Mouse (Mus musculus): ENCODE data around the gene 2310007B03Rik. TPM values are rescaled to one million over a fixed set of nuclear protein-coding genes. Genes with fewer than 3 reads are reported as not detected.
"Not testable (repeated sequence)": the region's sequence is repeated elsewhere in the genome, so short reads cannot be mapped to it uniquely, and the experiment has no call there.

Gene 2310007B03Rik
- 0.14 and 0.32 TPM in 2 replicates for polyA plus RNA-seq (2015; fragmentation: Nextera tagmentation; extraction: Ambion mirVana)

DNA sequence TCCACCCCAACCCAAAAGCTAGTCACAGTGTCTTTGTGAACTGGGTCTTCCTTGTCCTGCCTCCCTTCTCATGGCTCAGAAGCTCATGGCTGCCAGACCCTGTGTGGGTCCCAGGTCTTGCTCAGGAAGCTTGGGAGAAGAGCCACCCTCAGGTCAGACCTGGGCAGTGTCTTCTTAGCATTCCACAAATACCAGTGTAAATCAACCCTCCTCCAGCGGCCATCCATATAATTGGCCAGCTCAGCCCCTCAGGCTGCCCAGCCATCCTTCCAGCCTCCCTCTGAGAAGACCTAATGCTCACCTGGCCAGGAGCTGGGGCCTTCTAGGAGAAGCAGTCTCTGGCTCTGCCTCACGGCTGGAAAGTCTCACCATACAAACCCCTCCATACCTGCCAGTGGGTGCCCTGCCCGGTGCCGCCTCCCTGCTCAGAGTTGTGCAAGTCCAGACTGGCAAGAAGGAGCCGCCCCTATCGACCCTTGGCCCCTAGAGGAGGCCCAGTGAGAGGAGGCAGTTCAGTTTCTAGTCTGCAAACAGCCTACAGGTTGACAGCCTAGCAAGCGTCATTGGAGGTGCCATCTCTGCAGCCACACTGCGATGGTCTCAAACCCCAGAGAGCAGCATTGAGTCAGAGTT lies at the start of gene 2310007B03Rik:
TSS of gene 2310007B03Rik (minus strand) at position 448 of the 633 bp plus-strand sequence.
- Histone ChIP-seq H3K27me3 (replicated peaks) (no peaks in the 10 kb centered on the region), H3K36me3 (replicated peaks) (no peaks in the 10 kb centered on the region), H3K9ac (no peak within 1 kb of the TSS), H3K27ac (no peak within 1 kb of the TSS), H3K4me3 (no peak within 1 kb of the TSS), H3K9me3 (no peaks in the 10 kb centered on the region), H3K4me2 (no peak within 1 kb of the TSS), H3K4me1 (no peaks in the 10 kb centered on the region)
- no peak for ATAC-seq (replicated peaks)
- 82% methylated on average over 8 of the region's 8 CpGs for WGBS

DNA sequence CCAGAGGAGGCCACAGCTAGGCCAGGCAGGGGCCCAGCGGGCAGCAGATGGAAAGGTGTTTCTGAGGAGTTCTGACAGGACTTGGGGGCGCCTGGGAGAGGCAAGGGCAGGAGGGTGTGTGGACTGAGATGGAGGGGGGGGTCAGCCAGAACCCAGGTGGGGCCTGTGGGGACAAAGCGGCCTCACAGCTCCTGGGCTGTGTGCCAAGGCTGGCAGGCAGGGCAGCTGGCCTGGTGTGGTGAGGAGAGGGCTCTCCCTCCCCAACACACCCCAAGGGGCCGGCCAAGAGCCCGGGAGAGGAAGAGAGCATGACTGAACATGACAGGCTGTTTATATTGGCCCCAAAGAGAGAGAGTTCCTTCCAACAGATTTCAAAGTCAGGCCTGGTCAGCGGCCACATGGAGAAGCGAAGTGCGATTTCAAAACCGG lies 49.5 kb upstream of the 2310007B03Rik start:
- ATAC-seq (replicated peaks) = peak; percentile 82
- no peak overlapping the region for H3K4me3 ChIP-seq
- H3K4me1 ChIP-seq = peaks cover 17% of the 10 kb centered on the region
- no peaks in the 10 kb centered on the region for H3K9me3 ChIP-seq
- no peaks in the 10 kb centered on the region for H3K27me3 ChIP-seq (replicated peaks)
- H3K4me2 ChIP-seq = no peak overlapping the region
- peak overlapping the region; percentile 24; the same call in 1 of the 2 replicates for H3K27ac ChIP-seq
- no peak overlapping the region for H3K9ac ChIP-seq
- no peaks in the 10 kb centered on the region for H3K36me3 ChIP-seq (replicated peaks)
- WGBS = 37% methylated on average over 9 of the region's 9 CpGs

GRCm38 (mm10) chr1:93207536-93208064 lies 46.9 kb upstream of the 2310007B03Rik start:
- no peaks in the 10 kb centered on the region for H3K36me3 ChIP-seq (replicated peaks)
- H3K9me3 ChIP-seq = no peaks in the 10 kb centered on the region
- WGBS = 92% methylated on average over 4 of the region's 4 CpGs
- no peak overlapping the region for H3K9ac ChIP-seq
- H3K4me2 ChIP-seq = no peak overlapping the region
- no peak for ATAC-seq (replicated peaks)
- H3K27me3 ChIP-seq (replicated peaks) = no peaks in the 10 kb centered on the region
- H3K4me1 ChIP-seq = peaks cover 17% of the 10 kb centered on the region
- H3K27ac ChIP-seq = no peak overlapping the region
- H3K4me3 ChIP-seq = no peak overlapping the region

DNA sequence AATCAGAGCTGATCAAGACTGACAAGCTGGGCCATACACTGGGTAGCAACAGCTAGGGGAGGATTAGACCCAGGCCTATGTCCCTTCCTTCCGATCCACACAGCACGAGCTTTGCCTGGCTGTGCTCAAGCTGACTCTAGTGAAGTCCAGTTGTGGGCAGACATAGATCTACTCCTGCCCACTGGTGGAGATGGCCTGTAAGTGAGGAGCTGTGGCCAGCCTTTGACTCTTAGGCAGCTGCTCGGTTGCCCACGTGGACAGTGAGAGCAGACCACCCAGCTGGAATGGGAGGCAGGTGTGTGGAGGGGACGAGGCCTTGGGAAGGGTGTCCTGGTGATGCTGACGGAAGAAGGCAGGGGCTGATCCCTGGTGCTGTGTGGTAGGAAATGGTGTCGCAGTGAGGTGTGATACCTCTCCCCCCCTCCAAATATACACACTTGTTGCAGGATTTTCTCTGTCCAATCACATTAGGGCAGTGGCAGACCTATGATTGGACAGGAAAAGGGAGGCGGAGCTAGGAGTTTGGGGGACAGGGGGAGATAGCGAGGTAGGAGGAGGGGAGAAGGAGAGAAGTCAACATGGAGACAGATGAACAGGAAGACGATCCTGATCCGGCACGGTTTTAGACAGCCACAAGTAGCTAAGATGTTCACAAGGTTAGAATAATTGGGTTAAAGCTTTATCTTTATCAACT lies 45.7 kb upstream of the 2310007B03Rik start:
- no peak for ATAC-seq (replicated peaks)
- Histone ChIP-seq H3K27ac (no peak overlapping the region), H3K4me2 (no peak overlapping the region), H3K9ac (no peak overlapping the region), H3K9me3 (no peaks in the 10 kb centered on the region), H3K36me3 (replicated peaks) (no peaks in the 10 kb centered on the region), H3K27me3 (replicated peaks) (no peaks in the 10 kb centered on the region), H3K4me3 (no peak overlapping the region), H3K4me1 (peaks cover 15% of the 10 kb centered on the region)
- 58% methylated on average over 12 of the region's 12 CpGs for WGBS

DNA sequence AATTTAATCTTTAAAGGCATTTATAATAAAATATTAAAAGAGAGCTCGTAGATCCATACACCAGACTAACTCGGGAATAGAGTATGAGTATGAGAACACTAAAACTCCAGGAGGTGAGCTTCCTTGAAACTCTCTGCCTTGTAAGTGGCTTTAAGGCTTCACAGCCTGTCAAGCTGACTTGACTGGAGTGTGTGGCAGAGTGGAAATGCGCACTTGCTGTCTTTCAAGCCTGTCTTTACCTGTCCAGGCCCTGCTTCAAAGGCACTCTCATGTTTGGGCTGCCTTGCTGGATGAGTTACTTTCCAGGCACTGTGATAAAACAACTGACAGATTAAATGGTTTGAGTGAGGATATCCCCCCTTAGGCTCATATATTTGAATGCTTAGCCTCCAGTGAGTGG lies 37.2 kb upstream of the 2310007B03Rik start:
- no peaks in the 10 kb centered on the region for H3K27me3 ChIP-seq (replicated peaks)
- H3K4me1 ChIP-seq = no peaks in the 10 kb centered on the region
- no peak overlapping the region for H3K4me3 ChIP-seq
- H3K9me3 ChIP-seq = no peaks in the 10 kb centered on the region
- 66% methylated on average over 3 of the region's 3 CpGs for WGBS
- H3K36me3 ChIP-seq (replicated peaks) = no peaks in the 10 kb centered on the region
- ATAC-seq (replicated peaks) = no peak
- no peak overlapping the region for H3K4me2 ChIP-seq
- H3K27ac ChIP-seq = no peak overlapping the region
- H3K9ac ChIP-seq = no peak overlapping the region

- ATAC-seq (replicated peaks); H3K4me2 ChIP-seq; H3K9me3 ChIP-seq; H3K4me1 ChIP-seq; H3K36me3 ChIP-seq (replicated peaks); H3K27me3 ChIP-seq (replicated peaks); H3K9ac ChIP-seq; H3K27ac ChIP-seq; H3K4me3 ChIP-seq: not testable (repeated sequence)
- 79% methylated on average over 2 of the region's 2 CpGs for WGBS
Observed at GRCm38 (mm10) chr1:93197454-93197853, 36.7 kb upstream of the 2310007B03Rik start.

DNA sequence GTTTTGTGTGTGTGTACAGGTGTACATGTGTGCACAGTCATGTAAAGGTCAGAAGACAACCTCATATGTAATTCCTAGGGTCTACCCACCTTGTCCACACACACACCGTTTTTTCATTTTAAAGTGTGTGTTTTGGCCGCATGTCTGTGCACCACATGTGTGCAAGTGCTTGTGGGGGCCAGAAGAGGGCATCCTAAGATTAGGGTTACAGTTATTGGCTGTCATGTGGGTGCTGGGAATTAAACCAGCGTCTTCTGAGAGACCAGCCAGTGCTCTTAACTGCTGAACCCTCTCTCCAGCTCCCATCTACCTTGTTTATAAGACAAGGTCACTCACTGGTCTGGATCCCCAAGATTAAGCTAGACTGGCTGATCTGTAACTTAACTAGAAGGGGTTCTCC lies 34.2 kb upstream of the 2310007B03Rik start:
- Histone ChIP-seq H3K4me2 (no peak overlapping the region), H3K27ac (no peak overlapping the region), H3K9ac (no peak overlapping the region), H3K4me1 (no peaks in the 10 kb centered on the region), H3K36me3 (replicated peaks) (no peaks in the 10 kb centered on the region), H3K4me3 (no peak overlapping the region), H3K9me3 (no peaks in the 10 kb centered on the region), H3K27me3 (replicated peaks) (0 out of 2 replicates have a peak, but pooled peaks cover 6% of the 10 kb centered on the region)
- no peak for ATAC-seq (replicated peaks)
- WGBS = 84% methylated on average over 3 of the region's 3 CpGs

- Histone ChIP-seq H3K27me3 (replicated peaks) (0 out of 2 replicates have a peak, but pooled peaks cover 9% of the 10 kb centered on the region), H3K4me3 (no peak overlapping the region), H3K4me2 (no peak overlapping the region), H3K27ac (no peak overlapping the region), H3K9me3 (no peaks in the 10 kb centered on the region), H3K36me3 (replicated peaks) (no peaks in the 10 kb centered on the region), H3K4me1 (no peaks in the 10 kb centered on the region), H3K9ac (no peak overlapping the region)
- ATAC-seq (replicated peaks) = no peak
- WGBS = 4% methylated on average over 11 of the region's 17 CpGs
Observed at GRCm38 (mm10) chr1:93190726-93191305, 30.1 kb upstream of the 2310007B03Rik start.

DNA sequence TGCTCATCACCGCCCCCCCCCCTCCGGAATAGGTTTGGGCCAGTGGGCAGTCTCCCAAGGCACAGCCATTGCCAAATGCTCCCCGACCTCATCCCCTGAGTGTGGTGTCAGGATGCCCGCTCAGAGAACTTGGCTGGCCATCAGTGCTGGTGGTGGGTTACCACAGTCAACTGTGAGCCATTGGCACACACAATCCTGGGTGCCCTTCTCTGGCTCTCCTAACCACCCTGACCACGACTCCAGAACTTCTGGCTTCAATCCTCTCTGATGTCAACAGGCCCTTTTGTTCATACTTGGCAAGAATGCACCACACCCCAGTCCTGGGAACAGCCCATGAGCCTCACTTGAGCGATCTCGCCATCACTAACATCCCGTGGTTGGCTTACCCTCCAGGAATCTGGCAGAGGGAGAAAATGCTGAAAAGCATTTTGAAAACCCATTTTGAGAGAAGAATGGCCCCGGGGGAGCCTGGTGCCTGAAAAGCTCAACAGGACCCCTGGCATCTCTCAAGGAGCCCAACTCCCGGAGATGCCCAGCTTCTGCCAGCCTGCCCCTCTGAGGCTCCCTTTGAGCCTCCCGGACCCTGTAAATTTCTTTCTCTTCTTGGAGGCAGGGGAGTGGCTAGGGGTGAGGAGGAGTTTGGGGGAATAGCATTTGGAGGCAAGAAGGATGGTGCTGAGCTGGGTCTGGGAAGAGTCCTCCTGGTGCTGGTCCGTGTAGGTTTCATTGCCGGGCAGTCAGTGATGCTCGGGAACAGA lies 23.5 kb upstream of the 2310007B03Rik start:
- WGBS = 76% methylated on average over 14 of the region's 14 CpGs
- H3K9me3 ChIP-seq = no peaks in the 10 kb centered on the region
- ATAC-seq (replicated peaks) = peak; percentile 66

GRCm38 (mm10) chr1:93182281-93182680 lies 21.5 kb upstream of the 2310007B03Rik start:
- H3K4me3 ChIP-seq = no peak overlapping the region
- WGBS = 88% methylated on average over 7 of the region's 7 CpGs
- H3K36me3 ChIP-seq (replicated peaks) = no peaks in the 10 kb centered on the region
- no peaks in the 10 kb centered on the region for H3K4me1 ChIP-seq
- H3K27ac ChIP-seq = no peak overlapping the region
- H3K9me3 ChIP-seq = no peaks in the 10 kb centered on the region
- no peaks in the 10 kb centered on the region for H3K27me3 ChIP-seq (replicated peaks)
- no peak overlapping the region for H3K9ac ChIP-seq
- no peak for ATAC-seq (replicated peaks)
- no peak overlapping the region for H3K4me2 ChIP-seq

More for the DNA sequence above, 23.5 kb upstream of the 2310007B03Rik start:
- Histone ChIP-seq H3K27me3 (replicated peaks) (no peaks in the 10 kb centered on the region), H3K4me1 (no peaks in the 10 kb centered on the region), H3K9ac (no peak overlapping the region), H3K4me2 (no peak overlapping the region), H3K36me3 (replicated peaks) (no peaks in the 10 kb centered on the region), H3K4me3 (no peak overlapping the region), H3K27ac (no peak overlapping the region)

DNA sequence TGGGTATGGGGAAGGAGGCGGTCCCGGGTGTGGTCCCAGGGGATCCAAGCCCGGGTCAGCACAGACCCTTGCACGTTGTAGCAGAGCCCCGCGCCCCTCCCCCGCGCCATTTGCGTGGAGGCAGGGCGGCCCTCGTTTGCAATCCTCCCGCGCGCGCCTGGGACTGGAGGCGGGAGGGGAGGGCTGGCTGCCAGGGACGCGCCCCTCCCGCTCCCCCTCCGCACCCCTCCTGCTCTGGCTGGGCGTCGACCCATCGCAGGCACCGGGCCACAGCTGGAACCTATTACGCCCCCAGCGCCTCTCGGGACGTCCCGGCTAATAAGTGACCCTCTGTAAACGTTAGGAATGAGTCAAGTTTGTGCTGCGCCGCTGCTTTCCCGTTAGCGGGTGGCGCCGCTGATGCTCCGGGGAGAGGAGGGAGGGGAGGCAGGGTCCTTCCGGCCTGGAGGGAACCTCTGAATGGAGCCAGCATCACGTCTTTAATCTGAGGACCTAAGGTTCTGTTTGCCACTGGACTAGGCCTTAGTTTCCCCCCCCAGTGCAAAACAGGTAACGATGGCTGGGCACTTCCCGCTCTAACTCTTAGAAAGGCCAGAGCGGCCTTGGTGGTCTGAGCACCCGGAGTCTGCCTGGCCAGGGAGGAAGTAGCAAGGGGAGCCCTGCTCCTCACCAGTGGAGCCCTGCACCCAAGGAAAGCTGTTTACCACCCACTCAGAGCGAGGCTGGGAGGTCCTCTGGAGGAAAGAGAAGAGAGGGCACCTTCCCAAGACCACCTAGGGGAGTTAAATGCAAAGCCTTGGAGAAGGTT lies 16.0 kb upstream of the 2310007B03Rik start:
- peak; percentile 70 for ATAC-seq (replicated peaks)
- 2% methylated on average over 44 of the region's 44 CpGs for WGBS

More for the DNA sequence above, 16.0 kb upstream of the 2310007B03Rik start:
- 0 out of 2 replicates have a peak, but pooled peaks cover 4% of the 10 kb centered on the region for H3K27me3 ChIP-seq (replicated peaks)
- no peaks in the 10 kb centered on the region for H3K36me3 ChIP-seq (replicated peaks)
- peak overlapping the region; percentile 99 for H3K4me2 ChIP-seq
- peak overlapping the region; percentile 42 for H3K4me3 ChIP-seq
- peak overlapping the region; percentile 52 for H3K9ac ChIP-seq
- no peaks in the 10 kb centered on the region for H3K9me3 ChIP-seq
- H3K27ac ChIP-seq = no peak overlapping the region
- peaks cover 15% of the 10 kb centered on the region for H3K4me1 ChIP-seq
